Mouse (Mus musculus) midbrain, embryonic 10.5 days (tissue): ENCODE measurements around the gene Nup54. TPM values are rescaled to one million over a fixed set of nuclear protein-coding genes. Genes with fewer than 3 reads are reported as not detected.

Experiments
- DNase-seq: peaks from one replicate; pipeline ENCODE4 v3.0.0-alpha.2; 2017; ENCODE audit warnings: low spot score
- H3K27ac ChIP-seq: fragments of 300-500 bp; sonication (generic); replicated peaks from 2 replicates; pipeline ENCODE4 v1.5.1; 2016; ENCODE audit warnings: mild to moderate bottlenecking
- H3K27me3 ChIP-seq: fragments of 300-500 bp; sonication (generic); 2 replicates; pipeline ENCODE4 v1.6.1; 2016; ENCODE audit warnings: low read depth, mild to moderate bottlenecking; ENCODE audit not compliant: poor library complexity, severe bottlenecking
- H3K36me3 ChIP-seq: fragments of 300-500 bp; sonication (generic); 2 replicates; pipeline ENCODE4 v1.6.1; 2016; ENCODE audit warnings: mild to moderate bottlenecking, moderate library complexity
- H3K4me1 ChIP-seq: fragments of 300-500 bp; sonication (generic); 2 replicates; pipeline ENCODE4 v1.6.1; 2016
- H3K4me3 ChIP-seq: fragments of 300-500 bp; sonication (generic); 2 replicates; pipeline ENCODE4 v1.5.1; 2016; ENCODE audit warnings: mild to moderate bottlenecking, moderate library complexity
- H3K9me3 ChIP-seq: fragments of 300-500 bp; sonication (generic); replicated peaks from 2 replicates; pipeline ENCODE4 v1.6.1; 2016; ENCODE audit warnings: mild to moderate bottlenecking
- WGBS: fragments of 180-500 bp; shearing (Covaris S2); methylation state at CpG from one replicate; pipeline ENCODE4 v1.1.7; 2016; 5-methylcytosine and 5-hydroxymethylcytosine counted together
- microRNA-seq: library from miRNA; unstranded; fragments of <30 nt; microRNA quantifications from one replicate; pipeline ENCODE4, GENCODE M21; 2017
- polyA plus RNA-seq: library from polyadenylated mRNA; unstranded; fragments of >200 nt; fragmentation: Nextera tagmentation; extraction: Ambion mirVana; gene quantifications from 2 replicates; pipeline ENCODE4 v1.2.1, GENCODE M21; 2016

Nup54 gene
- polyA plus RNA-seq, 1 experiment from 2014 or later: 70.0 TPM

- H3K36me3 ChIP-seq: no peaks in the 10 kb centered on the region
- 0 out of 2 replicates have a peak, but pooled peaks cover 4% of the 10 kb centered on the region for H3K27me3 ChIP-seq
- no peak for DNase-seq
- no peak overlapping the region for H3K4me3 ChIP-seq
- 0 out of 2 replicates have a peak, but pooled peaks cover 3% of the 10 kb centered on the region for H3K4me1 ChIP-seq
- no peak overlapping the region for H3K27ac ChIP-seq
- 94% methylated on average over 10 of the region's 10 CpGs for WGBS
- H3K9me3 ChIP-seq: no peaks in the 10 kb centered on the region
Observed at GRCm38 (mm10) chr5:92368392-92368791, 66.6 kb downstream of the Nup54 start.

DNA sequence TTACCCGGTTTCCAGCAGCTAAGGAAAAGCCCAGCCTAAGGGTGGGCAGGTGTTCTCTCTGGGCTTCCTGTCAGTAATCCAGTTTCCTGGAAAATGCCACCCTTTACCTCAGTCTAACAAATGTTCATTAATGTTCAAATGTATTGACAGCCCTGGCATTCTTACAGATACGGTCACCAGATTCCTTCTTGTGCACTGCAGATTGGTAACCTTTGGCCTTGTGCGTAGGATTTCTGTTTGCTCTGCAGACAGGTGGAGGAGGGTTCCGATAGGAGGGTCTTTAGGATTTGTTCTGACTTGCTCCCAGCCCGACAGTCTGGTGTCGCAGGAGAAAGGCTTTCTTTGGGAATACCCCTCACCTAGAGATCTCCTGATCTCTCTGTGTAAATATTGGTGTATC, 68.5 kb downstream of the Nup54 start:
- DNase-seq: no peak
- WGBS: 77% methylated on average over 6 of the region's 6 CpGs

More for the DNA sequence above, 68.5 kb downstream of the Nup54 start:
- peaks cover 7% of the 10 kb centered on the region for H3K4me1 ChIP-seq
- no peak overlapping the region for H3K4me3 ChIP-seq
- H3K27ac ChIP-seq: no peak overlapping the region
- H3K36me3 ChIP-seq: no peaks in the 10 kb centered on the region
- 0 out of 2 replicates have a peak, but pooled peaks cover 4% of the 10 kb centered on the region for H3K27me3 ChIP-seq
- H3K9me3 ChIP-seq: no peaks in the 10 kb centered on the region

Small RNAs within 50 kb of the gene (microRNA-seq; reads per million reads assigned to microRNA genes)
- gene Mir6415: not detected

Other genes with a start within 250 kb of the Nup54 start
- not detected in 2 replicates for gene U90926, start 219.8 kb downstream of the Nup54 start, polyA plus RNA-seq
- gene Ppef2, start 178.9 kb downstream of the Nup54 start, polyA plus RNA-seq: 0.35 and 0.47 TPM in 2 replicates
- 3.9 and 4.5 TPM in 2 replicates for gene Naaa, start 157.0 kb downstream of the Nup54 start, polyA plus RNA-seq
- gene Sdad1, start 124.7 kb downstream of the Nup54 start, polyA plus RNA-seq: 48.8 and 52.9 TPM in 2 replicates
- not detected in 2 replicates for gene Cxcl9, start 107.1 kb downstream of the Nup54 start, polyA plus RNA-seq
- 0.98 and 1.6 TPM in 2 replicates for gene Art3, start 103.4 kb downstream of the Nup54 start, polyA plus RNA-seq
- 0.17 and 0.36 TPM in 2 replicates for gene Cxcl10, start 86.3 kb downstream of the Nup54 start, polyA plus RNA-seq
- gene Scarb2, start 71.6 kb upstream of the Nup54 start, polyA plus RNA-seq: 9.3 and 11.8 TPM in 2 replicates
- gene Fam47e, start 119.8 kb upstream of the Nup54 start, polyA plus RNA-seq: not detected in 2 replicates
- 6.7 and 7.5 TPM in 2 replicates for gene Stbd1, start 167.8 kb upstream of the Nup54 start, polyA plus RNA-seq
- 0.85 and 0.89 TPM in 2 replicates for gene Ccdc158, start 240.1 kb upstream of the Nup54 start, polyA plus RNA-seq
- gene Shroom3, start 248.2 kb upstream of the Nup54 start, polyA plus RNA-seq: 5.8 and 8.3 TPM in 2 replicates